Mouse (Mus musculus) ES-Bruce4 (cell line): Measurements from ENCODE around the gene Spsb1.

Experiments
- CTCF ChIP-seq: IDR thresholded peaks from one replicate; pipeline ENCODE4 v1.8.1; 2011; ENCODE audit warnings: low read depth, low read length
- EP300 ChIP-seq: IDR thresholded peaks from 2 replicates; pipeline ENCODE4 v1.6.1; 2011; ENCODE audit warnings: low read depth, low read length; ENCODE audit not compliant: insufficient read depth
- POLR2A ChIP-seq: IDR thresholded peaks from one replicate; pipeline ENCODE4 v1.8.1; 2011; ENCODE audit warnings: low read length; ENCODE audit not compliant: insufficient read depth

- TF ChIP-seq POLR2A (no peak), CTCF (no peak), EP300 (no peak)
Measured at GRCm38 (mm10) chr4:149872236-149872635, 82.6 kb downstream of the Spsb1 start.
